Mouse (Mus musculus): Measurements from ENCODE around the gene Ocln. TPM values are rescaled to one million over a fixed set of nuclear protein-coding genes. Genes with fewer than 3 reads are reported as not detected.
"Not testable (repeated sequence)": the region's sequence is repeated elsewhere in the genome, so short reads cannot be mapped to it uniquely, and the experiment has no call there.

Gene Ocln
- polyA plus RNA-seq, 1 experiment from 2014 or later: 58.9 TPM

- peak overlapping the region; percentile 75; the same call in 1 of the 2 replicates for H3K27ac ChIP-seq
- no peaks in the 10 kb centered on the region for H3K9me3 ChIP-seq
- H3K36me3 ChIP-seq: no peaks in the 10 kb centered on the region
- peaks cover 3% of the 10 kb centered on the region; the same call in 1 of the 2 replicates for H3K4me1 ChIP-seq
- no peak overlapping the region for H3K4me2 ChIP-seq
- H3K4me3 ChIP-seq (replicated peaks): no peak overlapping the region
- peak; percentile 36; the same call in 1 of the 2 replicates for ATAC-seq (ENCODE audit: insufficient read depth, low FRiP score, low read depth)
- H3K9ac ChIP-seq: no peak overlapping the region
- H3K27me3 ChIP-seq (replicated peaks): no peaks in the 10 kb centered on the region
- 49% methylated on average over 12 of the region's 12 CpGs for WGBS
Observed at GRCm38 (mm10) chr13:100516213-100517105, 36.1 kb downstream of the Ocln start.

GRCm38 (mm10) chr13:100512792-100513191 is 39.7 kb downstream of the Ocln start:
- H3K36me3 ChIP-seq: no peaks in the 10 kb centered on the region
- H3K4me1 ChIP-seq: peaks cover 3% of the 10 kb centered on the region; the same call in 1 of the 2 replicates
- H3K9me3 ChIP-seq: no peaks in the 10 kb centered on the region
- 81% methylated on average over 2 of the region's 2 CpGs for WGBS
- H3K4me2 ChIP-seq: no peak overlapping the region
- no peak for ATAC-seq (ENCODE audit: insufficient read depth, low FRiP score, low read depth)
- H3K4me3 ChIP-seq (replicated peaks): no peak overlapping the region
- no peaks in the 10 kb centered on the region for H3K27me3 ChIP-seq (replicated peaks)
- no peak overlapping the region for H3K27ac ChIP-seq
- H3K9ac ChIP-seq: no peak overlapping the region

- Histone ChIP-seq H3K4me1 (peaks cover 3% of the 10 kb centered on the region; the same call in 1 of the 2 replicates), H3K4me3 (replicated peaks) (no peak overlapping the region), H3K9me3 (no peaks in the 10 kb centered on the region), H3K27me3 (replicated peaks) (no peaks in the 10 kb centered on the region), H3K36me3 (no peaks in the 10 kb centered on the region), H3K27ac (no peak overlapping the region), H3K9ac (no peak overlapping the region), H3K4me2 (no peak overlapping the region)
- ATAC-seq (ENCODE audit: insufficient read depth, low FRiP score, low read depth): no peak
- 60% methylated on average over 4 of the region's 4 CpGs for WGBS
Observed at GRCm38 (mm10) chr13:100511860-100512364, 40.6 kb downstream of the Ocln start.

GRCm38 (mm10) chr13:100511146-100511859 is 41.2 kb downstream of the Ocln start:
- Histone ChIP-seq H3K27ac (no peak overlapping the region), H3K4me2 (no peak overlapping the region), H3K36me3 (no peaks in the 10 kb centered on the region), H3K4me1 (peaks cover 2% of the 10 kb centered on the region; the same call in 1 of the 2 replicates), H3K9me3 (no peaks in the 10 kb centered on the region), H3K27me3 (replicated peaks) (no peaks in the 10 kb centered on the region), H3K4me3 (replicated peaks) (no peak overlapping the region), H3K9ac (no peak overlapping the region)
- WGBS: 72% methylated on average over 7 of the region's 7 CpGs
- no peak for ATAC-seq (ENCODE audit: insufficient read depth, low FRiP score, low read depth)

- ATAC-seq (ENCODE audit: insufficient read depth, low FRiP score, low read depth); H3K9me3 ChIP-seq; H3K9ac ChIP-seq; H3K27ac ChIP-seq; H3K4me2 ChIP-seq; H3K36me3 ChIP-seq; H3K4me3 ChIP-seq (replicated peaks); H3K4me1 ChIP-seq; H3K27me3 ChIP-seq (replicated peaks): not testable (repeated sequence)
Observed at GRCm38 (mm10) chr13:100499625-100500024, 52.9 kb downstream of the Ocln start.

GRCm38 (mm10) chr13:100495337-100495736 is 57.2 kb downstream of the Ocln start:
- WGBS: 79% methylated on average over 4 of the region's 4 CpGs
- H3K36me3 ChIP-seq: no peaks in the 10 kb centered on the region
- H3K27me3 ChIP-seq (replicated peaks): no peaks in the 10 kb centered on the region

GRCm38 (mm10) chr13:100494370-100494769 is 58.1 kb downstream of the Ocln start:
- 62% methylated on average over 8 of the region's 8 CpGs for WGBS
- H3K9me3 ChIP-seq; H3K27ac ChIP-seq; H3K4me2 ChIP-seq; H3K4me1 ChIP-seq; H3K36me3 ChIP-seq; H3K4me3 ChIP-seq (replicated peaks); H3K27me3 ChIP-seq (replicated peaks); ATAC-seq (ENCODE audit: insufficient read depth, low FRiP score, low read depth); H3K9ac ChIP-seq: not testable (repeated sequence)

More at GRCm38 (mm10) chr13:100495337-100495736, 57.2 kb downstream of the Ocln start:
- Histone ChIP-seq H3K9me3 (no peaks in the 10 kb centered on the region), H3K27ac (no peak overlapping the region), H3K4me1 (peaks cover 9% of the 10 kb centered on the region; the same call in 1 of the 2 replicates), H3K9ac (no peak overlapping the region), H3K4me3 (replicated peaks) (no peak overlapping the region), H3K4me2 (no peak overlapping the region)
- no peak for ATAC-seq (ENCODE audit: insufficient read depth, low FRiP score, low read depth)

GRCm38 (mm10) chr13:100493313-100493712 is 59.2 kb downstream of the Ocln start:
- H3K27me3 ChIP-seq (replicated peaks): no peaks in the 10 kb centered on the region
- H3K4me3 ChIP-seq (replicated peaks): no peak overlapping the region
- no peak overlapping the region for H3K27ac ChIP-seq
- no peak overlapping the region for H3K4me2 ChIP-seq
- peaks cover 9% of the 10 kb centered on the region; the same call in 1 of the 2 replicates for H3K4me1 ChIP-seq
- no peak overlapping the region for H3K9ac ChIP-seq
- no peaks in the 10 kb centered on the region; the same call in 1 of the 2 replicates for H3K36me3 ChIP-seq
- ATAC-seq (ENCODE audit: insufficient read depth, low FRiP score, low read depth): no peak
- H3K9me3 ChIP-seq: no peaks in the 10 kb centered on the region
- 61% methylated on average over 8 of the region's 8 CpGs for WGBS

- WGBS: under 1% methylated on average over 51 of the region's 51 CpGs
- Histone ChIP-seq H3K4me1 (peaks cover 9% of the 10 kb centered on the region; the same call in 1 of the 2 replicates), H3K9me3 (no peaks in the 10 kb centered on the region), H3K36me3 (no peaks in the 10 kb centered on the region; the same call in 1 of the 2 replicates), H3K9ac (peak within 1 kb of the TSS; percentile 86), H3K27ac (peak within 1 kb of the TSS; percentile 86), H3K4me3 (replicated peaks) (peak within 1 kb of the TSS; percentile 94), H3K4me2 (peak within 1 kb of the TSS; percentile 63), H3K27me3 (replicated peaks) (no peaks in the 10 kb centered on the region)
- peak; percentile 75 for ATAC-seq (ENCODE audit: insufficient read depth, low FRiP score, low read depth)
Observed at GRCm38 (mm10) chr13:100492061-100492787, 60.3 kb downstream of the Ocln start, which contains the start of gene Gtf2h2. TSS of gene Gtf2h2 (minus strand) at chr13:100492579.

- H3K36me3 ChIP-seq: peaks cover 3% of the 10 kb centered on the region; the same call in 1 of the 2 replicates
- H3K27me3 ChIP-seq (replicated peaks): no peaks in the 10 kb centered on the region
- peak overlapping the region; percentile 86 for H3K9ac ChIP-seq
- peak overlapping the region; percentile 63 for H3K4me2 ChIP-seq
- 13% methylated on average over 6 of the region's 6 CpGs for WGBS
- H3K9me3 ChIP-seq: no peaks in the 10 kb centered on the region
- 0 out of 2 replicates have a peak overlapping the region, but pooled peaks have one; percentile 86 for H3K27ac ChIP-seq
- peaks cover 9% of the 10 kb centered on the region; the same call in 1 of the 2 replicates for H3K4me1 ChIP-seq
- no peak for ATAC-seq (ENCODE audit: insufficient read depth, low FRiP score, low read depth)
- H3K4me3 ChIP-seq (replicated peaks): peak overlapping the region; percentile 94
Observed at GRCm38 (mm10) chr13:100491623-100492022, 60.9 kb downstream of the Ocln start.

GRCm38 (mm10) chr13:100490424-100490823 is 62.1 kb downstream of the Ocln start:
- Histone ChIP-seq H3K9me3 (no peaks in the 10 kb centered on the region), H3K36me3 (peaks cover 6% of the 10 kb centered on the region; the same call in 1 of the 2 replicates), H3K27me3 (replicated peaks) (no peaks in the 10 kb centered on the region), H3K4me2 (no peak overlapping the region), H3K4me1 (peaks cover 9% of the 10 kb centered on the region; the same call in 1 of the 2 replicates), H3K4me3 (replicated peaks) (no peak overlapping the region), H3K27ac (no peak overlapping the region), H3K9ac (no peak overlapping the region)
- ATAC-seq (ENCODE audit: insufficient read depth, low FRiP score, low read depth): no peak
- 86% methylated on average over 5 of the region's 5 CpGs for WGBS

Measured in stomach, embryonic 15.5 days (tissue).